Mouse (Mus musculus): ENCODE measurements around the gene Cdh13.

DNA sequence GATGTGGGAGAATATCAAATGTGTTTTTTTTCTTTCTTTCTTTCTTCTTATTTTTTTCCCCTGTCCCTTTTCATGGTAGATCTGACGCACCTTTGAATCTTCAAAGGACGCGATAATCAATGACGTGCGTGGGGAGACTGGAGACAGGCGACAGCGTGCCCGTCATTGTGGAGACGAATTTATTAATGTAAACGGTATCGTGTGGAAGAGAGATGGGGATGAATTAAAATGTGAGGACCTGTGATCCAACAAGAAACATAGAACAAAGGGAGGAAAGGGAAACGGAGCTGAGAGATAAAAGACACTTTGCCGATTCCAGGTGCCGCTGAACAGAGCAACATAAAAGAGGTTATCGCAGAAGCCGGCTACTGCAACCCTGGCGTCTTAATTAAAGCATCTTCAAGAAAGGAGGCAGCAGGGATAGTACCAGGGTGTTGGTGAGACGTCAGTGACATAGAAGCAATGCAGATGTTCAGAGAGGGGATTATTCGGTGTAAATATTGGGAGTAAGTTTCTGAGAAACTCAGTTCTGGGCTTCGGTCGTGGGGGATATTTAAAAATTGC, 464.6 kb downstream of the Cdh13 start:
- TF ChIP-seq POLR2A (IDR thresholded peaks at IDR 0.05; ENCODE audit: borderline replicate concordance, insufficient read depth, low read length): no peak
- TF ChIP-seq CTCF (IDR thresholded peaks at IDR 0.05; ENCODE audit: borderline replicate concordance, insufficient read depth, low read depth, low read length): no peak
